Mouse (Mus musculus) lung, embryonic 14.5 days (tissue): Measurements from ENCODE around the gene 4933427D14Rik. TPM values are rescaled to one million over a fixed set of nuclear protein-coding genes. Genes with fewer than 3 reads are reported as not detected.
A peak's percentile ranks its signal among the peaks of the same experiment; 100 is the strongest.

Source experiments
- ATAC-seq: fragments of 200-750 bp; cut with Nextera tagmentation; 2 replicates; pipeline ENCODE4 v1.8.0; 2017; ENCODE audit warnings: mild to moderate bottlenecking, moderate TSS enrichment, moderate library complexity; ENCODE audit not compliant: insufficient read depth
- DNase-seq: peaks from one replicate; pipeline ENCODE4 v3.0.0-alpha.2; 2015
- H3K27ac ChIP-seq: fragments of 300-500 bp; sonication (generic); 2 replicates; pipeline ENCODE4 v1.5.1; 2014; ENCODE audit warnings: low read depth, mild to moderate bottlenecking, moderate library complexity
- H3K27me3 ChIP-seq: fragments of 300-500 bp; sonication (generic); 2 replicates; pipeline ENCODE4 v1.6.1; 2014; ENCODE audit warnings: low read length, control low read depth; ENCODE audit not compliant: insufficient read depth
- H3K36me3 ChIP-seq: fragments of 300-500 bp; sonication (generic); 2 replicates; pipeline ENCODE4 v1.6.1; 2014; ENCODE audit warnings: control low read depth; ENCODE audit not compliant: insufficient read depth
- H3K4me1 ChIP-seq: fragments of 300-500 bp; sonication (generic); 2 replicates; pipeline ENCODE4 v1.6.1; 2014; ENCODE audit warnings: antibody characterized with exemption, control low read depth; ENCODE audit not compliant: insufficient read depth
- H3K4me2 ChIP-seq: fragments of 300-500 bp; sonication (generic); 2 replicates; pipeline ENCODE4 v1.6.1; 2014; ENCODE audit warnings: mild to moderate bottlenecking
- H3K4me3 ChIP-seq: fragments of 300-500 bp; sonication (generic); 2 replicates; pipeline ENCODE4 v1.5.1; 2014; ENCODE audit warnings: low read depth, low read length
- H3K9ac ChIP-seq: fragments of 300-500 bp; sonication (generic); 2 replicates; pipeline ENCODE4 v1.6.1; 2014
- H3K9me3 ChIP-seq: fragments of 300-500 bp; sonication (generic); 2 replicates; pipeline ENCODE4 v1.6.1; 2016; ENCODE audit warnings: low read depth, low read length, control low read depth
- CTCF ChIP-seq: IDR thresholded peaks from 2 replicates; pipeline ENCODE4 v1.5.1; 2016; ENCODE audit warnings: antibody characterized with exemption, low read depth
- WGBS: fragments of 180-500 bp; shearing (Covaris S2); extraction: QIAGEN DNeasy Blood & Tissue Kit; methylation state at CpG from one replicate; pipeline ENCODE4 v1.1.7; 2014; 5-methylcytosine and 5-hydroxymethylcytosine counted together
- polyA plus RNA-seq: library from polyadenylated mRNA; unstranded; fragments of >200 nt; fragmentation: Nextera tagmentation; extraction: Ambion mirVana; gene quantifications from 2 replicates; pipeline ENCODE4 v1.2.1, GENCODE M21; 2014

The 4933427D14Rik gene
- polyA plus RNA-seq, 1 experiment from 2014 or later: 18.3 TPM

DNA sequence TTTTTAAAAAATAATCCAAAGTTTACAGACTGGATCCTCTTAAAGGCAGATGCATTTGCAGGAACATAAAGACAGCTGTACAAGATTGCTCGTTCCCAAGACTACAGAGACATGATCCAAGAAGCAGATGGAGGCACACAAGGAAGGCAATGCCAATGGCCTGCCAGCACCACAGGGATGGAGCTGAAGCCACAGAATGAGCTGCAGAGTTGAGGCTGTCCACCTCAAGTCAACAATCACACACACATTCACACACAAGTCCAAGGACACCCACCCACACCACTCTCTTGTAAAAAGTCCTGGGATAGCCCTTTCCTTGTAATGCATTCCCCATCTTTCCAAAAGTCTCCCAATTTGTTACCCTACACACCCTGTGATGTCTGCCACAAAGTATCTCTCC, 3.8 kb downstream of the 4933427D14Rik start:
- no peak for DNase-seq
- WGBS: 74% methylated on average over 1 of the region's 1 CpGs

DNA sequence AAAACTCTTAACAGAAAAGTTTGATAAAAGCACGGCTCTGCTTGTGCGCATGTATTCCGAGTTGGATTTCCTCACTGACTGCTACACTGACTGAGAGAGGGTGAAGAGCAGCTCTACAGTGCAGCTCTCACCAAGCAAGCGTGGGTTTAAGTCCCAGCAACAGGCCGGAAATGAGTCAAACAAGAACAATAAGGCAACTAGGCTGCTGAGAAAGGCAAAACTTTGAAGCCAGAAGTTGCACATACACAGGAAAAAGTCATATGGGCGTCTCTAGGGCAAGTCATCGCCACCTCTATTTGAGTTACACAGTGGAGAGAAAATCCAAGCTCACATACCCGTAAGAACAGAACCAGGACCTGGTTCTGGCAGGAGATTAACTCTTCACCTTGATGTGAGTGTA, 10.8 kb downstream of the 4933427D14Rik start:
- H3K9ac ChIP-seq: no peak overlapping the region
- no peak for ATAC-seq
- peak overlapping the region; percentile 30; the same call in 1 of the 2 replicates for H3K27ac ChIP-seq

More for the DNA sequence above, 3.8 kb downstream of the 4933427D14Rik start:
- H3K36me3 ChIP-seq: peaks cover 26% of the 10 kb centered on the region
- no peak overlapping the region for H3K27ac ChIP-seq
- no peaks in the 10 kb centered on the region for H3K27me3 ChIP-seq
- H3K9me3 ChIP-seq: no peaks in the 10 kb centered on the region
- H3K4me1 ChIP-seq: no peaks in the 10 kb centered on the region
- H3K4me2 ChIP-seq: no peak overlapping the region
- H3K9ac ChIP-seq: no peak overlapping the region
- no peak for TF ChIP-seq CTCF
- ATAC-seq: no peak
- H3K4me3 ChIP-seq: no peak overlapping the region

DNA sequence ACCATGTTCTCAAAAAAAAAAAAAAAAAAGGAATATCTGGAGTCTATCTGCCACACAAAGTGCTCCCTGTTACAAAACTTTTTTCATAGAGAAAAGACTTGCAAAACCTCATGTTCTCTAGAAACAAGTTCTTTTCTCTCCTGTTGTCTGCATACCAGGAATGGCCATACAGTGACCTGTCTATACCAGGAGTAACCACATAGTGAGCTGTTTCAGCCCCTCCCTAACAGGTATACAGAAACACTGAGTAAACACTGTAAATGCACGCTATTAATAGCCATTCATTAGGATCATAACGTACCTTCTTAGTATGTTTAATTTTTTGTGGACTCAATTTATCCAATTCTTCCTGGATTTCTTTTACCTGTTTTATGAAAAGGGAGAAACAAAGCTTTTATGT, 13.0 kb downstream of the 4933427D14Rik start:
- Histone ChIP-seq H3K4me1 (no peaks in the 10 kb centered on the region), H3K27me3 (no peaks in the 10 kb centered on the region), H3K9me3 (no peaks in the 10 kb centered on the region), H3K4me2 (no peak overlapping the region), H3K36me3 (peaks cover 54% of the 10 kb centered on the region), H3K9ac (no peak overlapping the region), H3K4me3 (no peak overlapping the region), H3K27ac (no peak overlapping the region)
- TF ChIP-seq CTCF: no peak
- WGBS: 81% methylated on average over 2 of the region's 2 CpGs
- ATAC-seq: no peak
- no peak for DNase-seq

More for the DNA sequence above, 10.8 kb downstream of the 4933427D14Rik start:
- Histone ChIP-seq H3K27me3 (no peaks in the 10 kb centered on the region), H3K4me2 (no peak overlapping the region), H3K36me3 (peaks cover 51% of the 10 kb centered on the region), H3K9me3 (no peaks in the 10 kb centered on the region), H3K4me3 (no peak overlapping the region), H3K4me1 (no peaks in the 10 kb centered on the region)
- no peak for TF ChIP-seq CTCF
- WGBS: 84% methylated on average over 8 of the region's 8 CpGs
- peak; percentile 23 for DNase-seq

DNA sequence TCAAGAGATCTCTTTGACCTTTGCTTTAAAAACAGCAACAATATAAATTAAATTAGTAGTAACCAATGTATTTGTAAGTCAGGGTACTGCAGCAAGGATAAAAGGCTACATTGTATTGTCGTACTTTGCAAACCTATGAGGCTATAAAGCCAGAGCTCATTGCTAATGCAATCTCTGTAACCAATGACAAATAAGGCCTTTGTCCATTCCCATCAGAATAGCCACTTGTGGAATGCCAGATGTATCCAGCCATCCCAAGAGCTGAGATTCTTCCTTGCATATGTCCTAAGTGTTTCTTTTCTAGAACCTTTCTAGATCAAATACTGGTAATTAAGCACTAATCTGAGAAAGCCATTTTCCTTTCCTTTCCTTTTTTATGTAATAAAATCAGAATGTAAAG, 16.4 kb downstream of the 4933427D14Rik start:
- DNase-seq (no peak), ATAC-seq (no peak)
- H3K9ac ChIP-seq: no peak overlapping the region
- no peak overlapping the region for H3K4me2 ChIP-seq
- TF ChIP-seq CTCF: no peak
- no peak overlapping the region for H3K27ac ChIP-seq
- peaks cover 48% of the 10 kb centered on the region for H3K36me3 ChIP-seq
- H3K27me3 ChIP-seq: no peaks in the 10 kb centered on the region
- H3K4me1 ChIP-seq: no peaks in the 10 kb centered on the region
- no peak overlapping the region for H3K4me3 ChIP-seq
- H3K9me3 ChIP-seq: no peaks in the 10 kb centered on the region
- 90% methylated on average over 1 of the region's 1 CpGs for WGBS

DNA sequence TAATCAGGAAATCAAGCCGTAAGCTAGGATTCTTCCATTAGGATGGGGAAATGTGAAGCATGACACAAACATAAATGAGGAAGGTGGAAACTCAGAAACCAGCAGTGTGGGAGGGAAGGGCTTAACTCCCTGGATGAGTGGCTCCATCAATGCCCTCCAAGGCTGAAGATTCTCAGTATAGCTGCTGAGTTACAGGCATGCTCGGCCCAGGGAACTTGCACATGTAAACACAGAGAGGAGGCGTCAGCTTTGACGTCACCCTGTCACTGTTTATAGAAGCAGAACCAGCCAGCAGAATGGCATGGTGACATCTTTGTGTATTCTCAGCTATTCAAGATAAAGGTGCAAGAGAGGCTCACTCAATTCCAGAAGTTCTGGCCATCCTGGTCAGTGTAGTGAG, 23.0 kb downstream of the 4933427D14Rik start:
- H3K9me3 ChIP-seq: no peaks in the 10 kb centered on the region
- no peak for ATAC-seq
- 54% methylated on average over 4 of the region's 4 CpGs for WGBS
- no peak overlapping the region for H3K9ac ChIP-seq
- no peak overlapping the region for H3K4me2 ChIP-seq
- H3K4me3 ChIP-seq: no peak overlapping the region
- no peak for TF ChIP-seq CTCF
- DNase-seq: no peak
- H3K27ac ChIP-seq: no peak overlapping the region
- H3K4me1 ChIP-seq: no peaks in the 10 kb centered on the region
- H3K27me3 ChIP-seq: no peaks in the 10 kb centered on the region
- peaks cover 36% of the 10 kb centered on the region for H3K36me3 ChIP-seq

DNA sequence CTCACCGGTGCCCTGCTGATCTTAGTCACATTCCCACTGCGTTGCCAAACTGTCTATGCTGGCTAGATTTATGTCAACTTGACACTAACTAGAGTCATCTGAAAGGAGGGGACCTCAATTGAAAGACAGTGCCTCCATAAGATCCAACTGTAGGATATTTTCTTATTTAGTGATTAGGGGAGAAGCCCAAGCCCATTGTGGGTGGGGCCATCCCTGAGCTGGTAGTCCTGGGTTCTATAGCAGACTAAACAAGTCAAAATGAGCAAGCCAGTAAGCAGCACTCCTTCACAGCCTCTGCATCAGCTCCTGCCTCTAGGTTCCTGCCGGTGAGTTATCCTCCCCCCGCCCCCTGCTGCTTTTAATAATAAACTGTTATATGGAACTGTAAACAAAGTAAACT, 26.1 kb downstream of the 4933427D14Rik start:
- H3K4me2 ChIP-seq: no peak overlapping the region
- no peak for DNase-seq
- no peaks in the 10 kb centered on the region for H3K27me3 ChIP-seq
- TF ChIP-seq CTCF: no peak
- H3K4me1 ChIP-seq: no peaks in the 10 kb centered on the region
- H3K4me3 ChIP-seq: no peak overlapping the region
- peaks cover 41% of the 10 kb centered on the region for H3K36me3 ChIP-seq
- 82% methylated on average over 4 of the region's 4 CpGs for WGBS
- no peak for ATAC-seq
- no peak overlapping the region for H3K9ac ChIP-seq
- no peaks in the 10 kb centered on the region for H3K9me3 ChIP-seq
- no peak overlapping the region for H3K27ac ChIP-seq

DNA sequence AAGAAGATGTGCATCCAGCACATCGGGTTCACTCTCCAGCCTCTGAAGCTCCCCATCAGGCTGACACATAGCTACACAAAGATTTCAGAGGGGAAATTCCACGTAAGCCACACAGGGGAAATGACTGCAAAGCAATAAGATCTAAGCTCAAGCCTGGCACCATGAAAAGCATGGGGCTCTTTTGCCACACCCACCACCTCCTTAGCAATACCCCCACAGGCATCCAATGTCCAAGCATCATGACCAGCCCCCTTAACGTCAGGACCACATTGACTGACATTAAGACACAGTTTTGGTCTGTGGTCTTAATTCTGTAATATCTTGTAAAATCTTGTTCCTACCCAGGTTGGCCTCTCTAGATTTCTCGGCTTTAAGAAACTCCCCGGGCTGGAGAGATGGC, 26.7 kb downstream of the 4933427D14Rik start:
- peaks cover 44% of the 10 kb centered on the region for H3K36me3 ChIP-seq
- no peak overlapping the region for H3K27ac ChIP-seq
- WGBS: 87% methylated on average over 5 of the region's 5 CpGs
- H3K4me2 ChIP-seq: no peak overlapping the region
- no peak overlapping the region for H3K9ac ChIP-seq
- no peak overlapping the region for H3K4me3 ChIP-seq
- no peak for DNase-seq
- no peaks in the 10 kb centered on the region for H3K4me1 ChIP-seq
- TF ChIP-seq CTCF: no peak
- H3K9me3 ChIP-seq: no peaks in the 10 kb centered on the region
- ATAC-seq: no peak
- H3K27me3 ChIP-seq: no peaks in the 10 kb centered on the region

DNA sequence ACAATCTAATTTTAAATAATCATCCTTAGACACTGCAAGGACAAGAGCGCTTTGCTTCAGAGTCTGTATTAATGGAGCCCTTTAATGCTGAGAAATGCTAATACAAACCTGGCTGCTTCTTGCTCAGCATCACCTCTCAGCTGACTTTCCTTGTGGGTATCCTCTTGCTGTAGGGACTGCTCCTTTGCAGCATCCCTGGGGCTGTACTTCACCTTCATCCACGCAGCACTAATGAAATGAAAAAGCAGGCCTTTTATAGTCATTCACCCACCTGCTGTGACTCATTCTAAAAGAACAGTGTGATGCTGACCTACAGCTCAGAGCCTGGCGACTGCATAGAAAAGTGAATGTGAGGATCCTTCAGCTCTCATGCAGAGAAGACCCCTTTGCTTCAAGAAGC, 30.7 kb downstream of the 4933427D14Rik start:
- Histone ChIP-seq H3K36me3 (peaks cover 60% of the 10 kb centered on the region), H3K9me3 (no peaks in the 10 kb centered on the region), H3K4me3 (no peak overlapping the region), H3K27ac (no peak overlapping the region), H3K27me3 (no peaks in the 10 kb centered on the region), H3K4me2 (no peak overlapping the region), H3K9ac (no peak overlapping the region), H3K4me1 (no peaks in the 10 kb centered on the region)
- TF ChIP-seq CTCF: no peak
- ATAC-seq (no peak), DNase-seq (no peak)
- 73% methylated on average over 3 of the region's 3 CpGs for WGBS
